Mouse (Mus musculus) olfactory bulb, adult 2 months (tissue): ENCODE data around the gene Ring1. TPM values are rescaled to one million over a fixed set of nuclear protein-coding genes. Genes with fewer than 3 reads are reported as not detected.
"Not testable (repeated sequence)": the region's sequence is repeated elsewhere in the genome, so short reads cannot be mapped to it uniquely, and the experiment has no call there.

Experiments used
- H3K27ac ChIP-seq: fragments of 200-500 bp; 2 replicates; pipeline ENCODE4 v1.5.1; 2012; ENCODE audit warnings: low read depth, low read length; ENCODE audit not compliant: insufficient read depth
- H3K4me1 ChIP-seq: fragments of 200-500 bp; 2 replicates; pipeline ENCODE4 v1.6.1; 2012; ENCODE audit warnings: low read length; ENCODE audit not compliant: control insufficient read depth, insufficient read depth
- H3K4me3 ChIP-seq: fragments of 200-500 bp; 2 replicates; pipeline ENCODE4 v1.5.1; 2012; ENCODE audit warnings: mild to moderate bottlenecking, low read depth, low read length, moderate library complexity; ENCODE audit not compliant: insufficient read depth
- CTCF ChIP-seq: fragments of 200-500 bp; IDR thresholded peaks from 2 replicates; pipeline ENCODE4 v1.5.1; 2012; ENCODE audit warnings: low read depth, mild to moderate bottlenecking, low read length, moderate library complexity; ENCODE audit not compliant: insufficient read depth
- POLR2A ChIP-seq: fragments of 200-500 bp; IDR thresholded peaks from 2 replicates; pipeline ENCODE4 v1.6.1; 2012; ENCODE audit warnings: mild to moderate bottlenecking, low read depth, low read length, moderate library complexity; ENCODE audit not compliant: insufficient read depth
- WGBS: fragments of 180-500 bp; shearing (Covaris S2); methylation state at CpG from one replicate; pipeline ENCODE4 v1.1.7; 2018; 5-methylcytosine and 5-hydroxymethylcytosine counted together
- polyA plus RNA-seq: library from polyadenylated mRNA; stranded (reverse); fragments of >200 nt; gene quantifications from 2 replicates; pipeline ENCODE4 v1.2.4, GENCODE M21; 2012; ENCODE audit warnings: low replicate concordance; ENCODE audit not compliant: missing spikeins, insufficient read depth, insufficient read length

The Ring1 gene
- polyA plus RNA-seq, 1 experiment = not detected

DNA sequence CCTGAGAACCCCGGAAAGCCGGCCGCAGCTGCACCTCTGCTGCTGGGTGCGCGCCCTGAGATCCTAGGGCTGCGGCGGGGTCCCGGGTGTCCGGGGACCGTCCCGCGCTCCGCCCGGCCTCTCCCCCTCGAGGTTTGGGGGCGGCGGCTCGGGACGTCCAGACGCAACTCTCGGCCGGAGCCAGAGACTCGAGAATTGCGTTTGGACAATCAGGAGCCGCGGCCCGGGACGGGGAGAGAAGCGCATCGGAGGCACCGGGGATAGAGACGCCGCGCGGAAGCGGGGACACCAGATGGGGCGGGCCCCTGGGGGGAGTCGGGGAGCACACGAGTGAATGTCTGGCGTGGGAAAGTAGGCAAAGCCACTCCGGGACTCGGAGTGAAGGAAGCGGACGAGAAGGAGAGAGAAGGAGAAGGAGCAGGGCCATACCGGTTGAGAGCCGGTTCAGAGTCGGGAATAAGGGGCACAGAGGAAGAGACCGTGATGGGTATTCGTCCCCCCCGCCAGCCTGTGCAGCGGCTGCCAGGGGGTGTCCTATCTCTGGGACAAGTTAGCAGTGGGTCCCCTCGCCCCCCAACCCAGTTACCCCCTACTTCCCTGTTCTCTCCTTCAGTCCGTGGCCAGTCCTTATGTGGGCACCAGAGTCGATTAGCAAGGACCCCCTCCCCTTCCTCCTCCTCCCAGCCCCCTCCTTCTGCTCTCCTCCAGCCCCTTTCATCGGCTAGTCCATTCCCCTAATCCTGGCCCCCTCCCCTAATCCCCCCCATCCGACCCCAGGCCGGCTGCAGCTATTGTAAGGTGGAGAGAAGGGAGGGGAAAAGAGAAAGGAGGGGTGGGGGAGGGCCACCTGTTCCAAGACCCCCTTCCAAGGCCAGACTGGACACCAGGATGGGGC lies 628 bp upstream of the Ring1 start:
- Histone ChIP-seq H3K4me3 (peak overlapping the region; percentile 75), H3K27ac (peak overlapping the region; percentile 94), H3K4me1 (peaks cover 62% of the 10 kb centered on the region)
- WGBS = under 1% methylated on average over 54 of the region's 57 CpGs
- no peak for TF ChIP-seq CTCF
- no peak; the same call in 1 of the 2 replicates for TF ChIP-seq POLR2A

DNA sequence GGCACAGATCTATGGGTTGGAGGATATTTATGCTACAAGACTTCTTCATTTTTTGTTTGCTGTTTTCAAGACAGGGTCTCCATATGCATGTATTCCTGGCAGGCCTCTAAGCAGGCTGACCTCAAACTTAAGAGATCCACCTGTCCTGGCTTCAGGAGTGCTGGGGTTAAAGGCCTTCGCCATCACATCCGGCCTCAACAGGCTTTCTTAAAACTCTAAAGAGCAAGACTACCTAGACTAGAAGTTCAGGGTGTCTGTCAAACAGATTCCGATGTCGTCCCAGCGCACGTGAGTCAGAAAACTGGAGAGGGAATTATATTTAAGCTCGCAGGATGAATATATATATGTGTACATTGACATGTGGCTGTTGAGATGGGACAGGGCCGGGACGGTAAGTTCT lies 802 bp downstream of the Ring1 start:
- 50% methylated on average over 9 of the region's 9 CpGs for WGBS
- TF ChIP-seq POLR2A (no peak), CTCF (no peak)

DNA sequence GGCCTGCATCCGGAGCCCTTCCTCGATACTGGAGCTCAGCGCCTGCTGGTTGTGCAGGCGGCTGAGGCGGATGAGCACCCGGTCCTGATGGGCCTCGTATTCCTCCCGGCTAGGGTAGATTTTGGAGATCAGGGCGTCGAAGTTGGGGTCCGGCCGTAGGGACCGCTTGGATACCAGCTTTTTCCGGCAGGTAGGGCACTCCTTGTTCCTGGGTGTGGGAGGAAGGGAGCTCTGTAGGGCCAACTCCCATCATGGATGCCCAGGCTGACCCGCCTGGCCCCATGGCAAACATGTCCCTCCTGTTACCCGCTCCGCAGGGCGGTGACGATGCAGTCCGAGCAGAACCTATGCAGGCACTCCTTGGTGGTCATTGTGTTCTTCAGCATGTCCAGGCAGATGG lies 1.5 kb downstream of the Ring1 start:
- Histone ChIP-seq H3K4me3 (no peak overlapping the region), H3K27ac (no peak overlapping the region), H3K4me1 (peaks cover 44% of the 10 kb centered on the region)
- 95% methylated on average over 20 of the region's 20 CpGs for WGBS
- TF ChIP-seq POLR2A (no peak), CTCF (no peak)

More for the DNA sequence above, 802 bp downstream of the Ring1 start:
- 0 out of 2 replicates have a peak overlapping the region, but pooled peaks have one; percentile 94 for H3K27ac ChIP-seq
- H3K4me1 ChIP-seq = peaks cover 51% of the 10 kb centered on the region
- peak overlapping the region; percentile 75; the same call in 1 of the 2 replicates for H3K4me3 ChIP-seq

DNA sequence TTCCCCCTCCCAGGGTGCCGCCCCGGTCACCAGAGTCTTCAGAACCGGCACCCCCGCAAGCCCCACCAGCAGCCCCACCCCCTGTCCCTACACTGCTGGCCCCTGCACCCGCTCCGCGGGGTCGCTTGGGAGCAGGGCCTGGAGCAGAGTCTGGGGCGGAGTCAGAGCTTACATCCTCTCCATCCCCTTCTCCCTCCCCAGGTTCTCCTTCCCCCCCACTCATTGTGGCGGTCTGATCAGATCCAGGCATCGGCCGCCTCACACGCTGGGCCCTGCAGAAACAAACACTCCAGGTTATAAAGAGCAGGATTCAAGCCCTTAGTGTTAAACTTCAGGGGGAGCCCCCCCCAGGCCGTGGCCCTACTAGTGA lies 2.1 kb downstream of the Ring1 start:
- Histone ChIP-seq H3K4me3 (no peak overlapping the region), H3K27ac (no peak overlapping the region), H3K4me1 (peaks cover 41% of the 10 kb centered on the region)
- no peak for TF ChIP-seq CTCF
- TF ChIP-seq POLR2A = no peak
- WGBS = 95% methylated on average over 14 of the region's 14 CpGs

DNA sequence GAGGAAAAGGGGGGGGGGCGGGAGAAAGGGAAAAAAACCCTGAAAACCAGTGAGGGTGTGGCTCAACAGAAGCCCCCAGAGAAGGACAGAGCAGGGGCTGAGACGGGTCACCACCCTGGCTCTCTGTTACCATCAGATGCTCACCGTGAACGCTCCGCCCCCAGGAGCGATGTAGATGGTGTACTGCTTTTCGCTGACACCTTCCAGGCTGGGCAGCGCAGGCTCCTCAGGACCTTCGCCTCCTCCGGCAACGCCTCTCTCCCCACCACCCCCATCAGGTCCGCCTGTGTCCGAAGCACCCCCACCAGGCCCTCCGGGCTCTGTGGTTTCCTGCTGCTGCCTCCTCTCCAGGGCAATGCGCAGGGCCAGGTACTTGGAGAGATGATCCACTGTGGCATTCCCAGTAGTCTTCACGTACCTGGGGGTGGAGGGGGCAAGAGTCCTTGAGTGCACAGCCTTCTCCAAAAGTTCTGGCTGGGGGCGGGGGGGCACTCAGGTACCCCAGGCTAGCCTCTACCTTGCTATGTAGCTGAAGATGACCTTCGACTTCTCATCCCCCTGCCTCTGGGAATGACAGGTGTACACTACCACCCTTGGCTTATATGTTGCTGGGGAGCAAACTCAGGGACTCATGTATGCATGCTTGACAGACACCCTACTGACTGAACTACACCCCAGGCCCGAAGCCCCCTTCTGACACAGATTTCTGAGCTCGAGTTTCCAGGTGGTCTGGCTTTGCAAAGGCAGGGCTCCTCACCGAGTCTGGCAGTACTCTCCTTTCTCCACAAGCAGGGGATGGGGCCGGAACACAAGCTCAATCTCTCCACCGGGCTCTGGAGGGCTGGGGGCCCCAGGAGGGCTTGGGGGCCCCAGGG lies 2.7 kb downstream of the Ring1 start:
- TF ChIP-seq POLR2A = no peak
- TF ChIP-seq CTCF = no peak
- H3K27ac ChIP-seq = no peak overlapping the region
- WGBS = 94% methylated on average over 23 of the region's 23 CpGs
- H3K4me1 ChIP-seq = peaks cover 35% of the 10 kb centered on the region
- no peak overlapping the region for H3K4me3 ChIP-seq

DNA sequence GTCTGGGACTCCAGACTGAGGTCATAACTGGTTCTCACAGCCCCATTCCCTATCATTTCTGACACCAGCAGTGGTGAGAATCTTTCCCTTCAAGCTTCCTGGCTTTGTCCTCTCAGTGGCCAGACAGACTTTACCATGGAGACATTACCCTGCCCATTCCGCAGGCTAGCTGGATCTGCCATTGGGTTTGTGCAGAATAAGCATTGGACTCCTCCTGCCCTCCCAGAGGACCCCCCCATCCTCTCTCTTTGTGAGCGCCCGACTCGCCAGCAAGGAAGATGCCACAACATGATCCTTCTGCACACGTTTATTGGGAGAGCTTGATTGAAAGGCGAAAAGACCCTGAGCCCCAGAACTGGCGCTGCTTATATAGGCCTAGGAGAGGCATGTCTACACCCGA lies 11.0 kb downstream of the Ring1 start:
- Histone ChIP-seq H3K4me1 (no peaks in the 10 kb centered on the region), H3K27ac (no peak overlapping the region), H3K4me3 (no peak overlapping the region)
- TF ChIP-seq CTCF = no peak
- no peak for TF ChIP-seq POLR2A
- 92% methylated on average over 8 of the region's 8 CpGs for WGBS

DNA sequence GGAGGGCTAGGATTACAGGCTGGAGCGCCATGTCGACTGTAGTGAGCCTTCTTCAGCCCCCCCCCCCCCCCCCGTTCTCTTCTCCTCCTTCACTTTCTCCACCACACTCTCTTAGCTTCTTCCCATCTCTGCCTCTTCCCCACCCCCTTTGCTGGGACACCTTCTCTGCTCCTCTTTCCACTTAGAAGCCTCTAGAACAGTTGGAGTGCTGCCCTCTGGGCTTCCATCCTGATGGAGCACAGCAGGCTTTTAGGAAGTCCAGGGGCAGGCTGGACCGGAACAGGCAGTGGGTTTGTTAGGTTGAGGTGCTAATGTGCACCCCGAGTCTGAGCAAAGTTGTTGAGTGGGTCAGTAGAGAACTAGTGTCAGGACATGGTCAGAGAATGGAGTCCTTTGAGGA lies 14.3 kb downstream of the Ring1 start:
- H3K27ac ChIP-seq = no peak overlapping the region
- no peak for TF ChIP-seq POLR2A
- no peak for TF ChIP-seq CTCF
- no peaks in the 10 kb centered on the region for H3K4me1 ChIP-seq
- no peak overlapping the region for H3K4me3 ChIP-seq
- 81% methylated on average over 5 of the region's 5 CpGs for WGBS

DNA sequence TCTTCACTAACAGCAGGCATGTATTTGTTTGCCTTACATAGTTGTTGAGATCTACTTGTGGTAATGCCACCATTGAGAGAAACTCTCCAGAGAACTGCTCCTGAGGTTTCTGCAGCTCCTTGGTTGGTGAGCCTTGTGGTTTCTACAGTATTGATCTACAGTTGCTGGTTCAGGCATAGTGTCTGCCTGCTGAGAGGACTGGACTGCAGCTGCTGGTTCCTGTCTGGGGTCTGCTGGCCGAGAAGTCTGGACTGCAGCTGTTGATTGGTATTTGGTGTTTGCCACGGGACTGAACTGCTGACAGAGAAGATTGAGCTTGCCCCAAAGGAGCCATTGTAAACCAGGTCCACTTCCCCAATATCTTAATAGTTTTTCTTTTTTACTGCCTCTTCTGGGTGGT lies 17.9 kb downstream of the Ring1 start:
- Histone ChIP-seq H3K4me1 (no peaks in the 10 kb centered on the region), H3K4me3 (no peak overlapping the region), H3K27ac (no peak overlapping the region)
- TF ChIP-seq CTCF (no peak), POLR2A (no peak)
- WGBS = 59% methylated on average over 2 of the region's 2 CpGs

DNA sequence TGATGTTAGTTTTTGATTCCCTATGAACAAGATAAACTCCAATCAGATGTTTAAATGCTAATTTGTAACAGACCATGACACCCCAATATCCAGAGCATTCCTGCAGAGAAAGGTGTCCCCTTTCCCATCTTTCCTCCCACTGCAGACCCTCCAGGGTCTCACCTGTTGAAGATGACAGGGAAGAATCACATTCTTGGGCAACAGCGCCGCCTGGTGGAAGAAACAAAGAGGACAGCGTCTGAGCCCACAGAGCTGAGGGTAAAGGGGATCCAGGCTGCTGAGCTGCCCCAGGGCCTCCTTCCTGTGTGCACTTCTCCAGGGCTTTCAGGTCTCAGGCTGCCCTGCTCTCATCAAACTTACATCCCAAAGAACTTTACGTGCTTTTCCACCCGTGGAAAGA lies 21.1 kb downstream of the Ring1 start:
- Histone ChIP-seq H3K27ac (no peak overlapping the region), H3K4me1 (peaks cover 9% of the 10 kb centered on the region), H3K4me3 (no peak overlapping the region)
- TF ChIP-seq CTCF = peak; percentile 59
- no peak for TF ChIP-seq POLR2A
- WGBS = 5% methylated on average over 5 of the region's 5 CpGs

DNA sequence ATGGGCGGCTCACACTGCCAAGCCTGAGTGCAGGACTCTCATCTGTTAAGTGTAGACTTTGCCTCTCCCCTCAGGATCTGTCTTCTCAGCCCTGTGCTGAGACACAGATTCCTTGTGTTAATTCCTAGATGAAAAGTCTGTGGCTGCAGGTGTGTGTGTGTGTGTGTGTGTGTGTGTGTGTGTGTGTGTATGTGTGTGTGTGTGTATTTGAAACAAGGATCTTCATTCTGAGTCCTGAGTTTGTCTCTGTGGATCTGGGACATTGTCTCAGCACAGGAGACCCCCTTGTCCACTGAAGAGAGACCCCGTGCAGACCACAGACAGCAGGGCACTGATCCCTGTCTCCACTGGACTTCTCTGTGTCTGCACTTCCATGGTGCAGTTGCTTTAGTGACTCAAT lies 23.7 kb downstream of the Ring1 start:
- WGBS = 65% methylated on average over 2 of the region's 2 CpGs
- not testable (repeated sequence) for H3K4me1 ChIP-seq, H3K4me3 ChIP-seq, H3K27ac ChIP-seq
